Mouse (Mus musculus) 416B (cell line): Measurements from ENCODE around the gene Slc9a8.

Source experiments
- DNase-seq: peaks from one replicate; pipeline ENCODE4 v3.0.0; 2011; ENCODE audit warnings: low read depth

Gene Slc9a8

DNA sequence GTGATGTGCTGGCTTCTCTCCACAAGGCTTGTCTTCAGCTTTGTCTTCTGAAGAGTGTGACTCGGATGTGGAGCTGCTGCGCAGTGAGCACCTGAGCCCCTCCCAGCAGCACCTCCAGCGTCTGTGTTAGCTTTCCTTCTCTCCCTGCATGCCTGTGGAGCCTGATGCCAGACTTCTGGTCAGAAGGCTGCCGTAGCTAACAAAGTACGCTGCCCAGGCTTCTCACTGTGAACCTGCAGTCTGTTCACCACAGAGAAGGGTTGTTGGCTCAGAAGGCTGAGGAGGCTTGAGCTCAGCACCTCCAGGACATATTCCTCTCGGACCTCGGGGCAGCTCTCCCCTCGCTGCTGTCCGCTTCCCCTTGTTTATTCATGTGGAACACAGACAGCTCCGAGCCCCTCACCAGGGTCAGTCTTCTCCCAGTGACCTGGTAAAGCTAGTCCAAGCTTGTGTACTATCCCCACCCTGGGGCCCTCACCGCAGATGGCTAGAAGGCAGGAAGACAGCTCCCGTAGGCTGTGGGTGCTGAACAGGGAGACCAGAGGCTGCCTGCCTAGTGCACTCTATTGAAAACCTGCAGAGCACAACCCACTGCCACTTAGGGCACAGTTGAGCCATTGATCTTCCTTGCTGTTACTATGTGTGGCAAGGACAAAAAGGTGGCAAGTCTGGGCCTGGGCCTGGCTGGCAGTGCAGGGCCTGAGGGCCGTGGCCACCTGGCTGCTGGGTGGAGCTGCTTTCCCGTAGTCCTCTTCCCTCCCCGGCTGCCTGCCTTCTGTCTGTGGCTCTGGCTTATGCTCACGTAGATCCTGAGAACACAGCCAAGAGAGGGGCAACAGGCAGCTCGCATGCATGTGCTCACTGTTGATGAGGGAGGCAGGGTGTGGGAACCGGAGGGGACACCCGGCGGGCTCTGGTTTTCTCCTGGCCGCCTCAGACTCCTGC, 28.1 kb downstream of the Slc9a8 start:
- no peak for DNase-seq

DNA sequence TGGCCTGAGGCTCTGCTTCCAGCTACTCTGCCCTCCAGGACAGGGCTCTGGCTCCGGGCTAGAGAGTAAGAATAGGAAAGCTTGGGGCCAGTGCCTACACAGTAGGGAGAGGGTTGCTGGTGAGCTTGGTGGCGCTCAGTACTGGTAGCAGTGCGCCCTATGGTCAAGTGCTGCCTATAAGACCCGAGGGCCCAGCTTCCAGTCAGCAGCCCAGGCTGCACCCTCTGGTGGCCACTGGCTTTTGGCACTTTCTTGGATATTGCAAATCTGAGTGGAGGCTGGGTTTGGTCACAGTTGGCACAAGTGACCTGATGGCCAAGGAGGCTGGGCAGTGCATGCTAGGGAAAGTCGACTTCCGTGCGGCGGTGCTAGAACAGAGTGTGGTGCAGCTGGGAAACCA, 29.1 kb downstream of the Slc9a8 start:
- DNase-seq = no peak

DNA sequence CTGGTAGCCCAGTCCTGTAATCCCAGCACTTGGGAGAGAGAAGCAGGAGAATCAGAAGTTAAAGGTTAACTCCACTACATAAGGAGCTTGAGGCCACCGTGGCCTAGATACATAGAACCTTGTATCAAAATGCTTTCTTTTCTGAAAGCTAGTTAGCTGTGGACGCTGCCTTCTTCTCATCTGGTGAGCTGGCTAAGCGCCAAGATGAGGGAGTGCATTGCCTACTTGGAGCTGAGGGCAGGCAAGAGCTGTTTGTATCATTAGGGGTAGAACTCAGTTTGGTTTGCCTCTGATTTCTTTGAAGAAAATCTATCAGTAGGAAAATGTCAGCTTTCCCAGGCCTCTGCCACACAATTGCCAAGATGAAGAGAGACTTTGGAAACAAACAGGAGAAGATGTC, 32.3 kb downstream of the Slc9a8 start:
- DNase-seq = no peak

DNA sequence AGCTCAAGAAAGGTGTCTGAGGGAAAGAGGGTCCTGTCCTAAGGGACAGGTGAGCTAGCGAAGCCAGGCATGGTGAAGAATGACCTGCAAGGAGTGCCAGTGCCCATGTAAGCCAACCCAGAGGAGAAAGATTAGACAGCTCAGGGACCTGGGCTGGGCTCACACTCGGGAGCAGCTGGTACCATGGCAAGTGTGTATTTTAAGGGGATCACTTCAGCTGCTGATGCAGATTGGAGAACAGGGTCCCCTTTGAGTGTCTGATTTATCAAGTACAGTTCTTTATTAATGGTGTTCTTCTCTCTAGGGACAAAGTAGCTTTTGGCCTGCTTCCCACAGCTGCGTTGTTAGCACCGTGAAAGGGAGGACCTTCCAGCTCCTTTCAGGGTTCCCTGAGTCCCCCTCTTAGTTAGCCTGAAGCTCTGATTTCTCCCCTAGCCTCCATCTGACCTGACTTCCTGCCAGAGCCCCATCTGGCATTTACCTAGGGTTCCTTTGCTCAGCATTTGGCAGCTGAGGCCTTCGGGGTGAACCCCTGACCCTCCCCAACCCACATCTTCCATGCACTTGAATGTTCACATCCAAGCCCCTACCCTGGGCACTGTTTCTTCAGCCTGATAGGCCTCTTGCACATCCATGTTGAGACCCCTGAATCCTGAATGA, 35.0 kb downstream of the Slc9a8 start:
- no peak for DNase-seq

DNA sequence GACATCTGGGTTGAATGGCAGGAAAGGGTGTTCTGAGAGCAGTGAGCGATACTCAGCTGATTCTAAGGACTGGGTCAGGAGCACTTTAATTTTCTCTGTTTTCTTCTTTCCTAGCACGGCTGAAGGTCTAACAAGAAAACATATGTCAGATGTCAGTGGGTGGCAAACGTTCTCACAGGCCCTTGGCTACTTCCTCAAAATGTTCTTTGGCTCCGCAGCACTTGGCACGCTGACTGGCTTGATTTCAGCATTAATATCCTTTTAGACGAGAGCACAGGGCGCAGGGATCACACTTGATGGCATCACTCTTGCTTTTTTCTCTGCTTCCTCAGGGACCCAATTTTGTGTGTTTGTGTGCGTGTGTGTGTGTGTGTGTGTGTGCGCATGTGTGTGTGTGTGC, 35.7 kb downstream of the Slc9a8 start:
- DNase-seq = no peak

DNA sequence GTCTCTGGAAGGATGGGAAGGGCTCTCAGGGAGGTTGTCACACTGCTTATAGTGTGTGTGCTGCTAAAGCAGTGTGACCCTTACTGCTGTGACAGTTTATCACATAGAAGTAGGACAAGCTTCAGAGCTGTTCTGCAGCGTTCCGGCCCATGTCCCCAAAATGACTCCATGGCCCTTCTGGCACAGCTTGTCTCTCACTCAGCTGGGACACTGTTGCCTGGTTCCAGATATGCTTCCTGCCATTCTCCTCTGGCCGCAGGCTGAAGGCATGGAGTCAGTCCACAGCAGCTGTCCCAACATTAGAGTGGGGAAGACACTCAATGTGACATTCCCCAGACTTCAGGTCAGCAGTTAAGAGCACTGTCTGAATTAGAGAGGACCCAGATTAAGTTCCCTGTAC, 37.0 kb downstream of the Slc9a8 start:
- DNase-seq = no peak

DNA sequence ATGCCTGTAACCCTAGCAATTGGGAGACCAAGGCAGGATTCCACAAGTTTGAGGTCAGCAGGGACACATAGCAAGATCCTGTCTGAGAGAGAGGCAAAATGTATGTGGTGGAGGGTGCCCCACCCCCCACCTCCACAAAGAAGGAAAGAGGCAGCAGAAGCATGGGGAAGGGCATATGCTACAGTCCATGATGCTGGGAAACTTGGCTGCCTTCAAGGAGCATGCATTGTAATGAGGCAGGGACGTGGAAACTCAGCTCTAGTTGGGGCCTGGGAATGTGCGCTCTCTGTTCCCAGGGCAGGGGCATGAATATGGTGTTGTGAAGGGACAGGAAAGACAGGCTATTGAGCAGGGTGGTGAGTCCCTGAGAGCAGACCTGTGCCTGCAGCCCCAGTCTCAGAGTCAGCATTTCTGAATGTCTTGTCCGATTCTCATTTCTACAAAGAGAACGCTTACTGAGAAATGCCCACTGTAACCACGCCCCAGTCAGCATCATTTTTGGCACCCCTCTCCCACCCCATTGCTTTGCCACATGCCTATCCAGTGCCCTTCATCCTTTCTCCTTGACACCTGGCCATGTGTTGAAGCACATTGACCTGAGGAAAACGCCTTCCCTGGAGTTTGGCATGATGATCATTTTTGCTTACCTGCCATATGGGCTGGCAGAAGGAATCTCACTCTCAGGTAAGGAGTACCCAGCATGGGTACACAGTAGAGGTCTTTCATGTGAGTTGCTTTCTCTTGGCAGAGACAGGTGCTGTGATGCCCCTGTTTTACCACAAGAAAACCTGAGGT, 37.8 kb downstream of the Slc9a8 start:
- no peak for DNase-seq

DNA sequence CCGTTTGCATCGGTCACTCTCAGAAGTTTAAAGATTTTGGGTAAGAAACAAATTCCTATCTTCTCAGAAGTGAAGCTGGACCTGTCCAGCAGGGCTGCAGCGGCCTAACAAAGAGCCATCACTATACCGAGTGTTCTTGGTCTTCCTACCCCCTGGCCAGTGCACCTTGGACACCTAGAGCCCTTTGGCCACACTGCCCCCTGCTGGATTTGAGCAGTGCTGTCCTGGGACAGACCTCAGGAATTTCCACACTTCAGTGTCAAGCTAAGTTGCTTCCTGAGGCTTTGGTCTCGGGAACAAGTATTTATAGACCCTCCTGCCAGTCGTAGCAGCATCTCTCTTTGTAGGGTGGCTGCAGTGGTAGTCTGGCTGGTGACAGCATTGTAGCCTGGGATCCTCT, 41.4 kb downstream of the Slc9a8 start:
- DNase-seq = peak; percentile 65

DNA sequence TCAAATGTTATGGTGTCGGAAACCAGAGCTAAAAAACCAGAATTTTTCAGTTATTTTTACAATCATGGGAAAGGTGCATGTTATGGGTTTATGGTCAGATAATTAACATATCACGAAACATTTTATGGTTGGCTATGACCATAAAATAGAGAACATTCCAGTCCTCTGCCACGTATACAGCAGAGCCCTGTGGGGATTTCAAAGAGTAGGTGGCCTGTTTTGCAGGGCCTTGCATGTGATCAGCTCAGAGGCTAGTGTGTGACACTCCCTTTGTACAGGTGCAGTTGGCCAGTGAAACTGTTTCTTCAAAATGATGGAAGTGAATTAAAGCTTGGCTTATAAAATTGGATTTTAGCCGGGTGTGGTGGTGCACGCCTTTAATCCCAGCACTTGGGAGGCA, 42.3 kb downstream of the Slc9a8 start:
- no peak for DNase-seq

DNA sequence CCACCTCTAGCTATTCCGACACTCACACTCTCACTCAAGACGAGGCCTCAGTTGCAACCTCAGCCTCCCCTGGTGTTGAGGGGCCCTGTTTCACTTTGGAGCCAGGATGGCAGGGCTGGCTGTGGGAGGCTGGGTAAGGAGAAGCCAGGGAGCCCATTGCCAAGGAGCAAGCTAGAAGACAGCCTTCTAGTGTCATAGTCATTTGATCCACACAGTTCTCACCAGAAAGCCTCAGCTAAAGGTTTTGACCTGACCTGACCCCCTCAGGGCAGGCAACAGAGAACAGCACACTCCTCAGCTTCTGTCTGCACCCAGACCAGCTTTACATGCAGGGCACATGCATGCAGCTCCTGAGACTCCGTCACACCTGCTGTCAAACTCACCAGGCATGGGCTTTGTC, 44.4 kb downstream of the Slc9a8 start:
- no peak for DNase-seq

DNA sequence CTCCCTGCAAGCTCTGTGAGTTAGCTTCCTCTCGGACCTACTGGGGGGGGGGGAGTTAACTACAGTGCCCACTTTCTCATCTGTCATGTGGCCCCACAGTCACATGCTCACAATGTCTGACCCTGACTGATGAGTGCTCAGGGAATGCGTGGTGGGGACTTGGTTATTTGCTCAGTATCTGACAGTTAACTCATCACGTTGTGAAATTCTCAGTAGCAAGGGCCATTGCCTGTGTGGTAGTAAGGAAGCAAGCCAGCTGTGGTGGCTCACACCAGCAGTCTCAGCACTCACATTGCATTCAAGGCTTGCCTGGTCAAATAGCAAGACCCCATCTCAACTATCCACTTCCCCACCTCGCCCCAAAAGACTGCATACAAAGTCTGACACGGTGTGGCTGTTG, 45.7 kb downstream of the Slc9a8 start:
- DNase-seq = peak; percentile 73

DNA sequence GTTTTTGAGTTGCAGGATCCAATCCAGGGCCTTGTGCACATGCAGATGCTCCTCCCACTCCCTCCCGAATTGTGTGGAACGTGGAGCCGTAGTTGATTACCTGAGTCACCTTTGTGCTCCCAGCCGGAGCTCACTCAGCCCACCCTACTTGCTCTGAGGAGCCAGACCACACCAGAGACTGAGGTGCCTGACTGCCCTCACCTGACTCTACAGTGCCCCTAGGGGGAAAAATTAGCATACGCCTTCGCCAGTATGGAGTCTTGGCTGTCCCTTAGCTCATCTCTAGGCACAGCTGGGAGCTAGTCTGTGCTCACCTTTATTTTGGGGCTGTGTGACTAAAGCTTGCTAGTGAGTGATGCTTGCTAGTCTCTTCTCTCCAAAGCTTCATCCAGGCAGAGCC, 46.9 kb downstream of the Slc9a8 start:
- no peak for DNase-seq

DNA sequence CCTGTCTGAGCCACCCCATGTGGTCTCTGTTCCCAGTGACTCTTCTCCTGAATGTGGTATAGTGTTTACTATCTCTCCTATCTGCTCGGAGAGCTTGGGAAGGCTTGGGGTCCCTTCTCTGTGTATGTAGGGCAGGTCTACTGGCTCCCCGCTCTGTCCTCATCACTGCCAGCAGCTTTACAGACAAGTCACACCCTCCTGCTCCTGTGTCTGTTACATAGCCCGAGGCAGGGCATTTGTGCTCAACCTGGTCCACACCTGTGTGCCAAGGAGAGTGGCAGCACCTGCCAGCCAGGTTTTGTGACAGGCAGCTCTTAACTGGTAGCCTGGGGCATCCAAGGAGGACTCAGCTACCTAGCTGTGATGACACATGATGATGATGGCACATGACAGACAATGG, 49.1 kb downstream of the Slc9a8 start:
- no peak for DNase-seq

DNA sequence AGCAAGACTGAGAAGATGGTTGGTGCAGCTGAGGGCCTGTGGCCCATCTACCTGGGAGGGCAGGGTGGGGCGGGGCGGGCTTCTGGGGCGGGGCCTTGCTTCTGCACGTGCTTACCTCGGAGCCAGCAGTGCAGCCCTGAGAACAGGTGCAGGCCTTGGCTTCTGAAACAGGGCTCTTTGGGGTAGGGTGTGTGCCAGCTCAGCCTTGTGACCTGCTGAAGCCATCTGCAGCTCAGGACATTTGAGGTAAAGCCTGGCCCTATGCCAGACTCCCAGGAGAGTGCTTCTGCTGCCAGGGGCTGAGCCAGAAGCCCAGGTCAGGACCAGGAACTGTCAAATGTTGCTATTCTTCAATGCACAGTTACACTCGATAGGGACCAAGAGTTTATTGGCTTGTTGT, 50.1 kb downstream of the Slc9a8 start:
- DNase-seq = no peak

DNA sequence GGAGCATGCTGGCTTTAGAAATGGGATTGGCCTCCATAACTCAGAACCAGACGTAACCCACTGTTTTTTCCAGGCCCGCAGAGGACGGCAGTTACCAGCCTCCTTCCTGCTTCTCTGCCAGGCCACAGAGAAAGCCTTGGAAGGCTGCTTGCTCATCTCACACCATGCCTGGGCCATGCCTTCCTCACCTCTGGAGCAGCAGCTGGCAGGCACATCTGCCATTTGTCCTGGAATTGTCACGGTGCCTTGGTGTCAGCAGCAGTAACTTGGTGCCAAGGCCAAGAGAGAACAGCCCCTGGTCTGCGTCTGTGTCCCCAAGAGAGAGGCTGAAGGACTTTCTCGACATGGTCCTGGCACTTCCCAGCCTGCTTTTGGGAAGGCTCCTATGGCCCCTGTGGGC, 52.7 kb downstream of the Slc9a8 start:
- no peak for DNase-seq

DNA sequence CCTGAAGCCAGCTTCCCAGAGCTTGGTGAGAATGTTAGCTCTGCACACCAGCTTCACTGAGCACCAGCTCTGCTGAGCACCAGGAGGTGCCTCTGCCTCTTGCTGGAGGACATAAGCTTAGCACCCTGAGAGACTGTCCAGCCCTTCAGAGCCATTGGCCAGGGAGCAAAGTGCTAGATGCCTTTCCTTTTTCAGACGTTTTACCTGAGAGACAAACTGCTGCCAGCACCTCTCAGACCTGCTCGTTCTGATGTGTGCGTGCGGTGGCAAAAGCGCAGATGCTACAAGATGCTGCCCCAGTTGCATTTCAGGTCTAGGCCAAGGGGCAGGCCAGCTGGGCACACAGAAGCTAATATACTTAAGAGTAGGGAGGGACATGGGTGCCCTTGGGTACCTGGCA, 54.1 kb downstream of the Slc9a8 start:
- DNase-seq = no peak

DNA sequence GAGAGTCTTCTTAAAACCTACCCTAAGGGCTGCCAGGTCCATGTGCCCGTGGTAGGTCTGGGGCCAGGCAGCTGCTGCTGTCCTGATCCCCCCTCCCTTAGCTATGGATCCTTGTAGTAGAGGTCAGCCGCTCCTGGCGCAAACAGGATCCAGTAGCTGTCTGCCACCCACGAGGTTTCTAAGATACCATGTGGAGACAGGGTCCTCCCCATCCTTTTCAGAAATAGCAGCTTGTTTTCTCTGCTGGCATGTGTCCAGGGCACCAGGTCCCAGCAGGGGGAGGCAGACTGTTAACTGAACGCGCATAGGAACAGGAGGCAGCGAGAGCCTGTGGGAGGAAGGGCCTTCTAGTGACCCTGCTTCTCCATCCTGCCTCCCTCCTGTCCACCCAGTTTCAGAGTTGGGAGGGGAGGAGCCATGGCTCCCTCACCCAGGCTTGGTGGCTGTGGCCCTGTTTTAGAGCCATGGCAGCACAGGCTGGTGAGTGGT, 54.7 kb downstream of the Slc9a8 start:
- no peak for DNase-seq

DNA sequence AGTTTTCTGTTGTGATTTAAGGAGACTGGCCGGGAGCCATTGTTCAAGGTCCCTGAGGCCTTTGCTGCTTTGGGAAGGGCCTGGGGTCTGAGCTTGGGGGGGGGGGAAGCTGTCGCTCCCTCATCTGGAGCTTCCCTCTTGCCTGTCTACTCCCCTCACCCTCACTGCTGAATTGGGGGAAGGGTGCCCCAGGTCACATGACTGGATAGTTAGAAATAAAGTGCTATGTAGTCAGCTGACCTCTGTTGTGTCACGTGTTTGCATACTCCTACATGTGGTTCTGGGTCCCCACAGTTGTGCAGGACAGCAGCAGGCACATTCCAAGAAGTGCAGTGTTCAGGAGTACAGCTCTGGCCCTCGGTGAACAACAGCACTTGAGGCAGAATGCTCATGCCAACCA, 55.2 kb downstream of the Slc9a8 start:
- DNase-seq = no peak

DNA sequence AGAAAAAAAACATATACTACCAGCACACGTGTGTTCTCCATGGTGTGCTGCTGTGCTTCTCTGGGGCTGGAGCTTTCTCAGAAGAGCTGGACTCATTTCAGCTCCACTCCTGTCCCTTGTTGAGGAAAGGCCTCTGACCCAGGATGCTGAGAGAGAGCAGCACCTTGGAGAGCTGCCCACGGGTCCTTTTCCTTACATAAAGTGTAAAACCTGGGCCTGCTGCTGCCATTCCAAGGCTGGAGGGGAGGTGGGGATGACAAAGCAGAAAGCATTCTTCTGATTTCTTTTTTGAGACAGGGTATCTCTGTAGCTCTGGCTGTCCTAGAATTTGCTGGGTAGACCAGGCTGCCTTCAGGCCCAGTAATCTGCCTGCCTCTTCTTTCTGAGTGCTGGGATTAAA, 56.6 kb downstream of the Slc9a8 start:
- no peak for DNase-seq

DNA sequence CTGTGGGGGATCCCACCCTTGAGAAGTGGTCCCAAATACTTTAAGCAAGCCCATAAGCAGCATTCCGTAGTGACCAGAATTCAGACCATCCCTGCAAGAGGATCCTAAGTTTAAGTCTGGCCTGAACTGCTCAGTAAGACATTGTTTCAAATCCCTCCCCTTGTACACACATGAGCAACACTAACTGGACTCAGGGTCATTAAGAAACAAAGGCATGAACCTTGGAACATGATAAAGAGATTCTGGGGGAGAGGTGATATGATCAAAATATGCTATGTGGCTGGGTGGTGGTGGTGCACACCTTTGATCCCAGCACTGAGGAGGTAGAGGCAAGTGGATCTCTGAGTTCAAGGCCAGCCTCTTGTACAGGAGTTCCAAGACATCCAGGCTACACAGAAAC, 58.0 kb downstream of the Slc9a8 start:
- no peak for DNase-seq

DNA sequence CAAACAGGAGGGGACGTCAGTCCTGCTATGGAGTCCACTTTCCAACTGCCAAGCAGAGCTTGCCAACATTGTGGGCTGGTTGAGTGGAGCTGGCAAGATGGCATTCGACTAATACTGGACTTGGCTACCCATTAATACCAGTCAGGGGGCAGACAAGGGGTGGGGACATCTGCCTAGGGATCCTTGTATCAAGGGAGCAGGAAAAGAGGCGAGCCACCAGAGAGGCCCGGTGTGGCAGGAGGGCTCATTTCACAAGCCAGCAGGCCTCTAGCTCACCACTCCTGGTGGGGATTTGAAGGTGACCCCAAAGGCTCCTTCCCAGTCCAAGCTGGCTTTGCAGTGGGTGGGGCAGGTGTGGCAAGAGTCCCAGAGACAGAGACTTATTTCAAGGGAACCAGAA, 61.2 kb downstream of the Slc9a8 start:
- no peak for DNase-seq

DNA sequence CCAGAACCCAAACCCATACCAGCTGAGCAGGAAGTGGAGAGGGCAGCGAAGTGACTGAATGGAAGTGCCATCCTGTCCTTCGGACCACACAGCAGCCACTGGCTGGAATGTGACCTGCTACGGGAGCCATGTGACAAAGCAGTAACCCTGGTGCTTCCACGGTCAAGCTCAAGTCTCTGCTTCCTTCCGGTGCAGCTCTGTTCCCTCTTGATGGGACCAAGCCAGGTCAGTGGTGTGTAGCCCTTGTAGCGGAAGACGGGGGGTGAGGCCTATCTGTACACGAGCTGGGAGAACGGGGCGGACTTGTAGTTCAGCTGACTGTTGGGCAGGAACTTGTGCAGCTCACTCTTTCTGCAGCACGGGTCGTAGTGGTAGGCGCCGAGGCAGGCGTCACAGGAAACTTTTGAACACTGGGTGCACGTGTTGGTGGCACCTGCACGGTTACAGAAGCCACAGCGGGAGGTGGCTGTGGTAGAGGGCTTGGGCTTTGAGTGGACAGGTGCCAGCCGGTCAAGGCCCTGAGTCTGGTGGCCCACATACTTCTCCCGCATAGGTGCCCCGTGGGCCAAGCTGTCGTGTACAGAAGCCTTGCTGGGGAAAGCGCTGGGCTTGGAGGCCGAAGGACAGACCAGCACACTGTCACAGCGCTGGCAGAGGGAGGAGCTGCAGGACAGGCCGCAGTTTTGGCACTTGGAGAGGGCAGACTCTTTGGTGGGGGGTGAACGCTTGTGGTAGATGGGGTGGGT, 61.7 kb downstream of the Slc9a8 start:
- no peak for DNase-seq
